Mouse (Mus musculus) heart, embryonic 10.5 days (tissue): Measurements from ENCODE around the gene Cd244a. TPM values are rescaled to one million over a fixed set of nuclear protein-coding genes. Genes with fewer than 3 reads are reported as not detected.

Experiments used
- DNase-seq: peaks from one replicate; pipeline ENCODE4 v3.0.0-alpha.2; 2017; ENCODE audit warnings: low spot score
- H3K27ac ChIP-seq: fragments of 300-500 bp; sonication (generic); 2 replicates; pipeline ENCODE4 v1.5.1; 2016; ENCODE audit warnings: mild to moderate bottlenecking
- H3K27me3 ChIP-seq: fragments of 300-500 bp; sonication (generic); 2 replicates; pipeline ENCODE4 v1.6.1; 2016; ENCODE audit warnings: mild to moderate bottlenecking; ENCODE audit not compliant: poor library complexity, insufficient read depth, severe bottlenecking
- H3K36me3 ChIP-seq: fragments of 300-500 bp; sonication (generic); 2 replicates; pipeline ENCODE4 v1.6.1; 2016; ENCODE audit warnings: mild to moderate bottlenecking, moderate library complexity
- H3K4me1 ChIP-seq: fragments of 300-500 bp; sonication (generic); 2 replicates; pipeline ENCODE4 v1.6.1; 2016; ENCODE audit warnings: mild to moderate bottlenecking
- H3K4me3 ChIP-seq: fragments of 300-500 bp; sonication (generic); 2 replicates; pipeline ENCODE4 v1.5.1; 2016; ENCODE audit warnings: mild to moderate bottlenecking, moderate library complexity
- H3K9me3 ChIP-seq: fragments of 300-500 bp; sonication (generic); 2 replicates; pipeline ENCODE4 v1.6.1; 2016; ENCODE audit warnings: mild to moderate bottlenecking, moderate library complexity
- WGBS: fragments of 180-500 bp; shearing (Covaris S2); methylation state at CpG from one replicate; pipeline ENCODE4 v1.1.7; 2016; 5-methylcytosine and 5-hydroxymethylcytosine counted together
- polyA plus RNA-seq: library from polyadenylated mRNA; unstranded; fragments of >200 nt; fragmentation: Nextera tagmentation; extraction: Ambion mirVana; gene quantifications from 2 replicates; pipeline ENCODE4 v1.2.1, GENCODE M21; 2016

The Cd244a gene
- polyA plus RNA-seq, 1 experiment from 2014 or later = 0.13 TPM

- no peak for DNase-seq
- no peak overlapping the region for H3K27ac ChIP-seq
- no peaks in the 10 kb centered on the region for H3K36me3 ChIP-seq
- no peak overlapping the region for H3K4me3 ChIP-seq
- peaks cover 11% of the 10 kb centered on the region for H3K4me1 ChIP-seq
- H3K27me3 ChIP-seq = no peaks in the 10 kb centered on the region
- 82% methylated on average over 2 of the region's 2 CpGs for WGBS
- H3K9me3 ChIP-seq = no peaks in the 10 kb centered on the region
Measured at GRCm38 (mm10) chr1:171556366-171556765, 2.6 kb upstream of the Cd244a start.

- no peak for DNase-seq
- H3K9me3 ChIP-seq = no peaks in the 10 kb centered on the region
- no peaks in the 10 kb centered on the region for H3K36me3 ChIP-seq
- H3K27ac ChIP-seq = no peak overlapping the region
- 76% methylated on average over 6 of the region's 6 CpGs for WGBS
- H3K27me3 ChIP-seq = no peaks in the 10 kb centered on the region
- H3K4me1 ChIP-seq = peaks cover 10% of the 10 kb centered on the region
- no peak overlapping the region for H3K4me3 ChIP-seq
Measured at GRCm38 (mm10) chr1:171558407-171558806, 586 bp upstream of the Cd244a start.

- WGBS = 27% methylated on average over 2 of the region's 2 CpGs
- no peaks in the 10 kb centered on the region for H3K36me3 ChIP-seq
- no peak overlapping the region for H3K27ac ChIP-seq
- H3K9me3 ChIP-seq = no peaks in the 10 kb centered on the region
- peaks cover 10% of the 10 kb centered on the region for H3K4me1 ChIP-seq
- H3K27me3 ChIP-seq = no peaks in the 10 kb centered on the region
- no peak for DNase-seq
- H3K4me3 ChIP-seq = no peak overlapping the region
Measured at GRCm38 (mm10) chr1:171560262-171560661, 1.3 kb downstream of the Cd244a start.

- H3K27me3 ChIP-seq = no peaks in the 10 kb centered on the region
- WGBS = 67% methylated on average over 1 of the region's 1 CpGs
- H3K4me1 ChIP-seq = peaks cover 10% of the 10 kb centered on the region
- no peaks in the 10 kb centered on the region for H3K36me3 ChIP-seq
- DNase-seq = no peak
- no peak overlapping the region for H3K4me3 ChIP-seq
- 0 out of 2 replicates have a peak overlapping the region, but pooled peaks have one; percentile 29 for H3K27ac ChIP-seq
- no peaks in the 10 kb centered on the region for H3K9me3 ChIP-seq
Measured at GRCm38 (mm10) chr1:171561200-171561599, 2.2 kb downstream of the Cd244a start.

- WGBS = 69% methylated on average over 8 of the region's 11 CpGs
- Histone ChIP-seq H3K4me3 (no peak overlapping the region), H3K27ac (0 out of 2 replicates have a peak overlapping the region, but pooled peaks have one; percentile 29), H3K9me3 (no peaks in the 10 kb centered on the region), H3K4me1 (peaks cover 10% of the 10 kb centered on the region), H3K36me3 (no peaks in the 10 kb centered on the region), H3K27me3 (no peaks in the 10 kb centered on the region)
- DNase-seq = no peak
Measured at GRCm38 (mm10) chr1:171561639-171562225, 2.7 kb downstream of the Cd244a start.

GRCm38 (mm10) chr1:171563042-171563441 lies 4.0 kb downstream of the Cd244a start:
- WGBS = 75% methylated on average over 2 of the region's 2 CpGs
- Histone ChIP-seq H3K9me3 (no peaks in the 10 kb centered on the region), H3K27ac (no peak overlapping the region), H3K4me1 (peaks cover 10% of the 10 kb centered on the region), H3K27me3 (peaks cover 7% of the 10 kb centered on the region; the same call in 1 of the 2 replicates), H3K4me3 (no peak overlapping the region), H3K36me3 (no peaks in the 10 kb centered on the region)
- DNase-seq = no peak

GRCm38 (mm10) chr1:171564247-171564646 lies 5.3 kb downstream of the Cd244a start:
- DNase-seq = no peak

GRCm38 (mm10) chr1:171565888-171566287 lies 6.9 kb downstream of the Cd244a start:
- no peak for DNase-seq
- Histone ChIP-seq H3K27me3 (peaks cover 8% of the 10 kb centered on the region; the same call in 1 of the 2 replicates), H3K4me3 (no peak overlapping the region), H3K27ac (no peak overlapping the region), H3K9me3 (no peaks in the 10 kb centered on the region), H3K36me3 (no peaks in the 10 kb centered on the region), H3K4me1 (peaks cover 10% of the 10 kb centered on the region)
- 48% methylated on average over 4 of the region's 4 CpGs for WGBS

More at GRCm38 (mm10) chr1:171564247-171564646, 5.3 kb downstream of the Cd244a start:
- Histone ChIP-seq H3K36me3 (no peaks in the 10 kb centered on the region), H3K4me1 (peaks cover 10% of the 10 kb centered on the region), H3K27me3 (peaks cover 8% of the 10 kb centered on the region; the same call in 1 of the 2 replicates), H3K9me3 (no peaks in the 10 kb centered on the region), H3K4me3 (no peak overlapping the region), H3K27ac (no peak overlapping the region)
- 61% methylated on average over 3 of the region's 3 CpGs for WGBS

- no peak overlapping the region for H3K4me3 ChIP-seq
- DNase-seq = no peak
- H3K4me1 ChIP-seq = peaks cover 4% of the 10 kb centered on the region
- no peaks in the 10 kb centered on the region for H3K9me3 ChIP-seq
- peaks cover 8% of the 10 kb centered on the region; the same call in 1 of the 2 replicates for H3K27me3 ChIP-seq
- H3K27ac ChIP-seq = no peak overlapping the region
- WGBS = 24% methylated on average over 8 of the region's 8 CpGs
- no peaks in the 10 kb centered on the region for H3K36me3 ChIP-seq
Measured at GRCm38 (mm10) chr1:171566777-171567176, 7.8 kb downstream of the Cd244a start.

GRCm38 (mm10) chr1:171568436-171568835 lies 9.4 kb downstream of the Cd244a start:
- no peak for DNase-seq
- H3K27me3 ChIP-seq = peaks cover 8% of the 10 kb centered on the region; the same call in 1 of the 2 replicates
- H3K27ac ChIP-seq = no peak overlapping the region
- H3K9me3 ChIP-seq = no peaks in the 10 kb centered on the region
- no peaks in the 10 kb centered on the region for H3K36me3 ChIP-seq
- 65% methylated on average over 2 of the region's 2 CpGs for WGBS
- no peaks in the 10 kb centered on the region for H3K4me1 ChIP-seq
- no peak overlapping the region for H3K4me3 ChIP-seq

GRCm38 (mm10) chr1:171577168-171577567 lies 18.2 kb downstream of the Cd244a start:
- WGBS = 81% methylated on average over 7 of the region's 7 CpGs

GRCm38 (mm10) chr1:171584584-171584983 lies 25.6 kb downstream of the Cd244a start:
- no peaks in the 10 kb centered on the region for H3K9me3 ChIP-seq
- 57% methylated on average over 2 of the region's 2 CpGs for WGBS
- no peak for DNase-seq
- H3K27me3 ChIP-seq = no peaks in the 10 kb centered on the region
- no peak overlapping the region for H3K4me3 ChIP-seq
- H3K4me1 ChIP-seq = no peaks in the 10 kb centered on the region
- no peak overlapping the region for H3K27ac ChIP-seq
- H3K36me3 ChIP-seq = no peaks in the 10 kb centered on the region

More at GRCm38 (mm10) chr1:171577168-171577567, 18.2 kb downstream of the Cd244a start:
- DNase-seq = no peak
- Histone ChIP-seq H3K27ac (no peak overlapping the region), H3K4me1 (0 out of 2 replicates have a peak, but pooled peaks cover 2% of the 10 kb centered on the region), H3K9me3 (no peaks in the 10 kb centered on the region), H3K4me3 (no peak overlapping the region), H3K27me3 (no peaks in the 10 kb centered on the region), H3K36me3 (no peaks in the 10 kb centered on the region)

- no peaks in the 10 kb centered on the region for H3K27me3 ChIP-seq
- 0 out of 2 replicates have a peak, but pooled peaks cover 5% of the 10 kb centered on the region for H3K4me1 ChIP-seq
- WGBS = 74% methylated on average over 3 of the region's 3 CpGs
- DNase-seq = no peak
- H3K4me3 ChIP-seq = no peak overlapping the region
- H3K36me3 ChIP-seq = no peaks in the 10 kb centered on the region
- H3K9me3 ChIP-seq = no peaks in the 10 kb centered on the region
- no peak overlapping the region for H3K27ac ChIP-seq
Measured at GRCm38 (mm10) chr1:171604686-171605085, 45.7 kb downstream of the Cd244a start.
